Mouse (Mus musculus) yolk sac, embryonic 10.5 days (tissue): Measurements from ENCODE around the gene Rgs3.

Experiments used
- DNase-seq: peaks from one replicate; pipeline ENCODE4 v3.0.0-alpha.2; 2017; ENCODE audit warnings: low spot score

Gene Rgs3

GRCm38 (mm10) chr4:62742885-62743760 lies 183.5 kb downstream of the Rgs3 start:
- DNase-seq = peak; percentile 80

- DNase-seq = peak; percentile 34
Measured at GRCm38 (mm10) chr4:62744534-62744956, 184.9 kb downstream of the Rgs3 start.

GRCm38 (mm10) chr4:62744985-62745638 lies 185.5 kb downstream of the Rgs3 start:
- peak; percentile 36 for DNase-seq
